Mouse (Mus musculus): ENCODE measurements at regions not wholly inside any gene's neighbourhood (a gene's known extent, or its start where the extent isn't known, plus 50 kb on each side); places are given as distances from the start of the nearest gene placed in this dataset.

DNA sequence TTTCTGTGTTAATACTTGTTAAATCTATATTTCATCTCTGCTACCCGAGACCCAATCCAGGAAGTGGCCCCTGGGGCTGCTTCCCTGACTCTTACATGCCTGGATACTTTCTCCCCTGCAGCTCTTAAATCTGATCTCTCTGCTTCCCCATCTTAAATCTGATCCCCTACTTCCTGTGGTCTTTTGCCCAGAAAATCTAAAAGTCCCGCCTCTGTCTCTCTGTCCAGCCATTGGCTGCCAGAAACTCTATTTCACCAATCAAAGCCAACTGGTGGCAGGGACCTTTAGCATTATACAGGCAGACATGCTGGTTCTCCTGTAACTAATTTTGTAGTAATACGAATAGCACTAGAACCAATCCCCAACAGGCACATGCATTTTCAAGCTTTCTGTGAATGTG, 59.0 kb upstream of the Ccdc91 start:
- Histone ChIP-seq H3K4me3 (no peak overlapping the region), H3K36me3 (no peaks in the 10 kb centered on the region), H3K27ac (replicated peaks) (no peak overlapping the region), H3K4me1 (replicated peaks) (no peaks in the 10 kb centered on the region), H3K4me2 (no peak overlapping the region), H3K9ac (no peak overlapping the region), H3K27me3 (no peaks in the 10 kb centered on the region), H3K9me3 (no peaks in the 10 kb centered on the region)
- ATAC-seq (ENCODE audit: low FRiP score, low read depth), result no peak
- 85% methylated on average over 3 of the region's 3 CpGs for WGBS

DNA sequence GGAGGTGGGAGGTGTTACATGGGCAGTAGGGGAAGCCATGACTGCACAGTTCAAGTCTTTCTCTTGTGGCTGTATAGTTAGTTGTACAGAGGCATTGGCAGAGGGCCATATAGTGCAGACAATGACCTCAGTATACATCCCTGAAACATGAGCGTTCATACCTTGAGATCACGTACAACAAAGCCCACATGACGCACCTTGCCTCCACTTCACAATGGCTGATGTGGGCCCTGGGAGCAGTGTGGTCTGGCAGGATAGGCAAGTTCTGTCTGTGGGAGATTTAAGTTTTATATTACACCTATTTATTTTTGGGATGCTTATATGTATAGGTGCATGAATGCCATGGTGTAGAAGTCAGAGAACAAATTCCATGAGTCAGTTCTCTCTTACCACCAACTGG, 61.9 kb upstream of the Ccdc91 start:
- no peaks in the 10 kb centered on the region for H3K4me1 ChIP-seq (replicated peaks)
- WGBS, result 92% methylated on average over 3 of the region's 3 CpGs
- no peak for ATAC-seq (ENCODE audit: low FRiP score, low read depth)
- no peak overlapping the region for H3K4me2 ChIP-seq
- no peaks in the 10 kb centered on the region for H3K27me3 ChIP-seq
- H3K4me3 ChIP-seq, result no peak overlapping the region
- H3K27ac ChIP-seq (replicated peaks), result no peak overlapping the region
- H3K9ac ChIP-seq, result no peak overlapping the region
- H3K36me3 ChIP-seq, result no peaks in the 10 kb centered on the region
- H3K9me3 ChIP-seq, result no peaks in the 10 kb centered on the region

DNA sequence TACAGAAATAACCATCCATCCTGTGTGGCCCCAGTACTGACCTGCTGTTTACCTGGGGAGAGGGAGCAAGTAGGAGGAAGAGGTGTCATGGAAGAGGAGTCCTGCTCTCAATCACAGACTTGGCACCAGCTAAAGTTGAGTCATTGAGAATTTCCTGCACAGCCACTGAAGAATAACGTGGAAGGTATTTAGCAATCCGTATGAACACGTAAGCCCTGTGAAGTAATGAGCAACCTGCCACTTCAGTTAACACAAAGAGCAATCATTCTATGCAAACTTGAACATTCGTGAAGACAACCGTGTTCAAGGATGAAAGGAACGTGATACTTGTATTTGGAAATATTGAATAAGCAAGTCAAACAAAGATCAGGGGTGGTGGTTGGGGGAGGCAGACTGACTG, 77.6 kb upstream of the Ccdc91 start:
- Histone ChIP-seq H3K9me3 (no peaks in the 10 kb centered on the region), H3K4me1 (replicated peaks) (no peaks in the 10 kb centered on the region), H3K4me2 (no peak overlapping the region), H3K36me3 (no peaks in the 10 kb centered on the region), H3K4me3 (no peak overlapping the region), H3K27ac (replicated peaks) (no peak overlapping the region), H3K27me3 (no peaks in the 10 kb centered on the region), H3K9ac (no peak overlapping the region)
- WGBS, result 93% methylated on average over 6 of the region's 6 CpGs
- no peak for ATAC-seq (ENCODE audit: low FRiP score, low read depth)

DNA sequence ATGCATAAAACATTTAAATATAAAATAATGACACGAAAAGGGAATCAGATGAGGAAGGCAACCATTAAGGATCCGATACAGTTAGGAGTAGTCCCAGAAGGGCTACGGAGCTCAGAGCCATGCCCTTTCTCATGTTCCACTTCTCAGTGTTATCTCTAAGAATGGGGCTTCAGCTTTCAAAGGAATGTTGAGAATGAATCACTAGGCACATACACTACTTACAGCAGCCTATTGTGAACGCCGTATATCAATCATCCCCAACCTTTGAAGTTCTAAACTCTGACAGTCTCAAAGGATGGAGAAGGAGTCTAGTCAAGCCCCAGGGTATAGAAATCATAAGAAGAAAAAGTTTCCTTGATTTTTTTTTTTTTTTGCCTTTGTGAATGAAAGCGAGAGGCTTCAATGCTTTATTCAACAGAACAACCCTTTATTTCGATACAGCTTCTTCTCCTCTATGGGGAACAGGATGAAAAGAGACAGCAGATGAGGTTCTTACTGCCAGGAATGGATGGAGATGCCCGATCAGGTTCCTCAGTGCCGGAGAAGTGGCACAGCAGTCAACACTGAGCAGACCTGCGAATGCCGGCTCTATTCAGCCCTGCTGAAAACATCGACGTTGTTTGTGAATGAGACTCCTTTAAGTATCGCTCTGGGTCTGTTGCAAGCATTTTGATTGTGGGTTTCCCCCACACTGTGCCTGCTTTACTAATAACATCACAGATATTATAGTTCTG, 84.0 kb upstream of the Ccdc91 start:
- H3K27me3 ChIP-seq, result no peaks in the 10 kb centered on the region
- WGBS, result 23% methylated on average over 14 of the region's 14 CpGs
- no peaks in the 10 kb centered on the region for H3K4me1 ChIP-seq (replicated peaks)
- no peak overlapping the region for H3K9ac ChIP-seq
- no peaks in the 10 kb centered on the region for H3K36me3 ChIP-seq
- H3K9me3 ChIP-seq, result no peaks in the 10 kb centered on the region
- no peak overlapping the region for H3K4me3 ChIP-seq
- ATAC-seq (ENCODE audit: low FRiP score, low read depth), result no peak
- H3K4me2 ChIP-seq, result peak overlapping the region; percentile 35
- no peak overlapping the region for H3K27ac ChIP-seq (replicated peaks)

DNA sequence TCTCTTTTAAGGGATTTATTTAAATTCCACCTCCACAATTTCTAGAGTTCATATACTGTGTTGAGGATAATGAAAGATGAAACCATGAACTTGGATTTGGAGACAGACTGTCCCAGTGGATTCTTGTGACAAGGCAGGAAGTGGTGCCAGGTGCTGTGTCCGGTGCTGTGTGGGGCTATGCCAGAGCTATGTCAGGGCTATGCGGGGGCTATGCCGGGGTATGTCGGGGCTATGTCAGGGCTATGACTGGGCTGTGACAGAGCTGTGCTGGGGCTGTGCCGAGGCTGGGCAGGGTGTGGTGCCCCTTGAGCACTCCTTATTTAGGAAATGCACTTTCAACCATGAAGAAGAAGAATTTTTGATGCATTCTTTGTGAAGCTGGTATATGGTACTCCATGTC, 85.1 kb upstream of the Ccdc91 start:
- no peak overlapping the region for H3K4me2 ChIP-seq
- H3K4me3 ChIP-seq, result no peak overlapping the region
- 75% methylated on average over 5 of the region's 5 CpGs for WGBS
- H3K36me3 ChIP-seq, result no peaks in the 10 kb centered on the region
- no peak for ATAC-seq (ENCODE audit: low FRiP score, low read depth)
- H3K9ac ChIP-seq, result no peak overlapping the region
- H3K27me3 ChIP-seq, result no peaks in the 10 kb centered on the region
- H3K9me3 ChIP-seq, result no peaks in the 10 kb centered on the region
- no peaks in the 10 kb centered on the region for H3K4me1 ChIP-seq (replicated peaks)
- H3K27ac ChIP-seq (replicated peaks), result no peak overlapping the region

DNA sequence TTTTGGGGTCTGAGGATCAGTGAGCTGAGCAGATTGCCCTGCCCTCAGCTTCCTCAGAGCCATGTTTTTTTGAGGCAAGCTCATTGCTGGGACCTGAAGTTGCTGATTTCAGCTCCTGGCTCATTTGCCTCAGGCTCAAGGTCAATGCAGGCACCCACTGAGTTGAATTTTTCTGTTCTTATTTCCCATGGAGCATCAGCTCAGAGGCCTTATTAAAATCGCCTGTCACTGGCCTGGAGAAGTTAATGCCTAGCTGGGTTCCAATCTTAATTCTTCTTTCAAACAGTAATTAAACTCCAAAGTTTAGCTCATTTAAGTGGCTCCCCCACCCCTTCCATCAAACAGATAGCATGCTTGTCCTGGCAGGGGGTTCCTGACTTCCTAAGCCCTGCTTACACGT, 86.9 kb upstream of the Ccdc91 start:
- 16% methylated on average over 2 of the region's 2 CpGs for WGBS
- H3K36me3 ChIP-seq, result no peaks in the 10 kb centered on the region

DNA sequence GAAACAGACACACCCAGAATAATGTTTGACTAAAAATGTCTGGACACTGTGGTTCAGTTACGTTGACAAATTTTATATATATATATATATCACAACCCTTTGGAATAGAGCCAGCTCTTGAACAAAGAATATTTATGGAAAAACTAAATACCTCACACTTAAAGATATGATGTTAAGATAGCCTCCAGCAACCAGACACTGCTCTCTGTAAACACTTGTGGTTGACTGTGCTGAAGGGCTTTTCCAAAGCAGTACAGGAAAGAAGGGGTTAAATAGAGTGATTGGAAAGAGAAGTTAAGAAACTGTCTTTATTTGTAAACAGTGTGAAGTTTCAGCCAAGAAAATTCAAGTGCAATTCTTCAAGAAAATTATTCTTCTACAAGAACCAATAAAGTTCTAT, 90.0 kb upstream of the Ccdc91 start:
- Histone ChIP-seq H3K9me3 (no peaks in the 10 kb centered on the region), H3K9ac (no peak overlapping the region), H3K4me2 (no peak overlapping the region), H3K27me3 (no peaks in the 10 kb centered on the region), H3K27ac (replicated peaks) (no peak overlapping the region), H3K4me1 (replicated peaks) (no peaks in the 10 kb centered on the region), H3K36me3 (no peaks in the 10 kb centered on the region), H3K4me3 (no peak overlapping the region)
- no peak for ATAC-seq (ENCODE audit: low FRiP score, low read depth)
- WGBS, result 88% methylated on average over 1 of the region's 1 CpGs

More for the DNA sequence above, 86.9 kb upstream of the Ccdc91 start:
- ATAC-seq (ENCODE audit: low FRiP score, low read depth), result no peak
- H3K27ac ChIP-seq (replicated peaks), result no peak overlapping the region
- no peaks in the 10 kb centered on the region for H3K4me1 ChIP-seq (replicated peaks)
- no peaks in the 10 kb centered on the region for H3K9me3 ChIP-seq
- no peaks in the 10 kb centered on the region for H3K27me3 ChIP-seq
- H3K4me2 ChIP-seq, result no peak overlapping the region
- H3K9ac ChIP-seq, result no peak overlapping the region
- no peak overlapping the region for H3K4me3 ChIP-seq

DNA sequence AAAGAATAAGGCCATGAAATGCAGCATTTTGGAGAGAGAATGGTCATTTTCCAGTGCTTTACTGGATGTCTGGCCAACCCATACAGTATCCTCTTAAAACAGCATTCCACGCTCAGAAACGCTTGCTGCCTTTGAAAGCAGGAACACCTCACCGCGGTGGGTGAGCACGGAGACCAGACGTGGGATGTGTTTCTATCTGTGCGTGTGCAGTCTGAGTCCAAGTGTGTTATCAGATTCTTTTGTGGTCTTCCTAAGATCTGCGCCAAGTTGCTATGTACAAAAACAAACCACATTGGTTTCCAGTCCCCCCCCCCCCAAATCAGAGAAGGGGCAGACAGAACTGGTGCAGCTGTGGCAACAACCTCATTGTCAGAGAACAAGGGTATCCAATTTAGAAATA, 95.1 kb upstream of the Ccdc91 start:
- Histone ChIP-seq H3K9ac (no peak overlapping the region), H3K9me3 (no peaks in the 10 kb centered on the region), H3K27ac (replicated peaks) (no peak overlapping the region), H3K4me2 (no peak overlapping the region), H3K4me1 (replicated peaks) (no peaks in the 10 kb centered on the region), H3K4me3 (no peak overlapping the region), H3K36me3 (no peaks in the 10 kb centered on the region), H3K27me3 (no peaks in the 10 kb centered on the region)
- ATAC-seq (ENCODE audit: low FRiP score, low read depth), result no peak
- 77% methylated on average over 8 of the region's 8 CpGs for WGBS

DNA sequence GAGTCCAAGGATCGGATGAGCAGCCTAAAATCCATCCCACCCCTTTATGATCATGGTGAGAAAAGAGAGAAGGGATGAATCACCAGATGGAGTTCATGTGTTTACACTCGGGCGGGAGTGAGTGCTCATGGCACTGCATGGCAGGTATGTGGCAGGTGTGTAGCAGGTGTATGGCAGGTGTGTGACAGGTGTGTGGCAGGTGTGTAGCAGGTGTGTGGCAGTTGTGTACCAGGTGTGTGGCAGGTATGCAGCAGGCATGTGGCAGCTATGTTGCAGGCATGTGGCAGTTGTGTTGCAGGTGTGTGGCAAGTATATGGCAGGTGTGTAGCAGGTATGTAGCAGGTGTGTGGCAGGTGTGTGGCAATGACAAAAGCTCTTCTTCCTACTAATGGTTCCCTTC, 97.9 kb upstream of the Ccdc91 start:
- no peak overlapping the region for H3K9ac ChIP-seq
- no peaks in the 10 kb centered on the region for H3K27me3 ChIP-seq
- H3K27ac ChIP-seq (replicated peaks), result no peak overlapping the region
- no peak for ATAC-seq (ENCODE audit: low FRiP score, low read depth)
- no peaks in the 10 kb centered on the region for H3K9me3 ChIP-seq
- H3K4me1 ChIP-seq (replicated peaks), result no peaks in the 10 kb centered on the region
- H3K36me3 ChIP-seq, result no peaks in the 10 kb centered on the region
- 88% methylated on average over 3 of the region's 3 CpGs for WGBS
- no peak overlapping the region for H3K4me2 ChIP-seq
- H3K4me3 ChIP-seq, result no peak overlapping the region

DNA sequence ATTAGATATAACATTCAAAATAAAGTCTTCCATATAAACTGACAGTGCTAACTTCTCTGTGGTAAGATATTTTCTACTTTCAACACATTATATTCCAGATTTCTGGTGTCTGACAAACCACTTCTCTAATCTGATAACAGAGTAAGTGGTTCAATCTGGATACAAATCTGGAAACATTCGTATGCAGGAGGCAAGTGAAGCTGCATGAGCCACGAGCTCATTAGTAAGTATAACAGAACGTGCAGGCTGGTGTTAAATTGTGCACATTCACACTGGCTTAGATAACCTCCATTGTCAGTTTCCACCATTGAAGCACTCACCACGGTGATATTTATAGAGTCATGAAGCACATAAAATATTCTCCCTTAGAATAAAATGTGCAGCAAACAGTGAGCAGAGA, 103.9 kb upstream of the Ccdc91 start:
- ATAC-seq (ENCODE audit: low FRiP score, low read depth), result no peak
- Histone ChIP-seq H3K4me3 (no peak overlapping the region), H3K9ac (no peak overlapping the region), H3K9me3 (no peaks in the 10 kb centered on the region), H3K4me2 (no peak overlapping the region), H3K36me3 (no peaks in the 10 kb centered on the region), H3K27me3 (no peaks in the 10 kb centered on the region), H3K27ac (replicated peaks) (no peak overlapping the region), H3K4me1 (replicated peaks) (no peaks in the 10 kb centered on the region)
- WGBS, result 55% methylated on average over 4 of the region's 4 CpGs

DNA sequence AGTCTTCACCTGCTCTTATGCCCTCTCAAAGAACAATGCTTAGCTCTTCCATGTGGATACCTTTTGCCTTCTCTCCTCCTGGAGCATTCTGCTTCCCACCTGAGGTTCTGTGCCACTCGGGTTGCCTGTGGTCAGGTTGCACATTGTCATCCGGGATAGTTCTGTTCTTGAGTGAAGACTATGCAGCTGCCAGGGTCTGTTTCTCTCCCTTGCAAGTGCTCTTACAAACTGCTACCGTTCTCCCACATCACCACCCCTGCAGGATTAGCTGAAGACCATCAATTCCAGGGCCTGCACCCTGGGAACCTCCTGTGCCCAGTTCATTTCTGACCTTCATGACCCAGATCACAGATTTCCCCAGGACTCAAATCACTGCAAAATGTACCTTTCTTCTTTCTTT, 104.3 kb upstream of the Ccdc91 start:
- 85% methylated on average over 3 of the region's 3 CpGs for WGBS

DNA sequence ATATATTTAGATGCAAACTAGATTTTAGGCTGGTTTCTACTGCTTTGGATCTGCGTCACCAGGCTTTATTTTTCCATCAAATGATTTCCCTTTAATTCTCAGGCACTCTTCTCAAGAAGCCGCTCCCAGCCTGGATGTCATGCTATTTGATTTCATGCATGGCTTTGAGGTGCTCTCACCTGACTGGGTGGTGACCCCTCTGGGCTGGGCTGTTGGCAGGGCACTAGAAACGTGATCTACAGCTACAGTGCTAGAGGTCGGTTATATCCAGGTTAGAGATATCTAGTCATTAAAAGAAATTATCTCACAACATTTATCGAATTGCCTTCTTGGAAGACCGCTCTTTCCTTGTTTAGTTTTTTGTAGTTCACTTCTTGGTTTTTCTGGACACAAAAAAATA, 98.9 kb upstream of the Pthlh start:
- Histone ChIP-seq H3K4me1 (replicated peaks) (no peaks in the 10 kb centered on the region), H3K4me2 (no peak overlapping the region), H3K27me3 (no peaks in the 10 kb centered on the region), H3K9ac (no peak overlapping the region), H3K36me3 (no peaks in the 10 kb centered on the region), H3K27ac (replicated peaks) (no peak overlapping the region), H3K9me3 (no peaks in the 10 kb centered on the region), H3K4me3 (no peak overlapping the region)
- ATAC-seq (ENCODE audit: low FRiP score, low read depth), result no peak
- 91% methylated on average over 6 of the region's 6 CpGs for WGBS

More for the DNA sequence above, 104.3 kb upstream of the Ccdc91 start:
- H3K9ac ChIP-seq, result no peak overlapping the region
- H3K4me3 ChIP-seq, result no peak overlapping the region
- H3K9me3 ChIP-seq, result no peaks in the 10 kb centered on the region
- H3K27ac ChIP-seq (replicated peaks), result no peak overlapping the region
- ATAC-seq (ENCODE audit: low FRiP score, low read depth), result no peak
- no peaks in the 10 kb centered on the region for H3K27me3 ChIP-seq
- H3K36me3 ChIP-seq, result no peaks in the 10 kb centered on the region
- no peaks in the 10 kb centered on the region for H3K4me1 ChIP-seq (replicated peaks)
- no peak overlapping the region for H3K4me2 ChIP-seq

DNA sequence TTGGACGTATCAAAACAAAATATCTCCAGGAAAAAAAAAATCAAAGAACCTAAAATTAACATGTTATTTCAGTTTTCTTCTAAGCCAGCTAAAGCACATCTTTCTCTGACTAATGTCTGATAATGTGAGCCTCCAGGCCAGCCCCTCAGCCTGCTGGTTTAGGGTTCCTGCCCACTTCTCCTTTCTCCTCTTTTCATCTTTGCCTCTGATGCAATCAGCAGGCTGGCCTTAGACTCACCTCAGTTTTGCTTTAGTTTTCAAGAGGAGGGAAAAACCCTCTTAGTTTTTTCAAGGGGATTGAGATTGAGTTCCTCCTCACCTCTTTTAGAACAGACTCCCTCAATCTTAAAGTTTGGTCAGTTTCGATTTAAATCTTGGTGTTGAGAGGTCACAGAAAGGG, 93.0 kb upstream of the Pthlh start:
- no peak overlapping the region for H3K27ac ChIP-seq (replicated peaks)
- no peak overlapping the region for H3K4me2 ChIP-seq
- H3K4me1 ChIP-seq (replicated peaks), result no peaks in the 10 kb centered on the region
- H3K36me3 ChIP-seq, result no peaks in the 10 kb centered on the region
- H3K9ac ChIP-seq, result no peak overlapping the region
- H3K4me3 ChIP-seq, result no peak overlapping the region
- ATAC-seq (ENCODE audit: low FRiP score, low read depth), result no peak
- H3K9me3 ChIP-seq, result no peaks in the 10 kb centered on the region
- H3K27me3 ChIP-seq, result no peaks in the 10 kb centered on the region
- 88% methylated on average over 2 of the region's 2 CpGs for WGBS

All from hindbrain, embryonic 15.5 days (tissue).